Mouse (Mus musculus): ENCODE measurements around the gene Pdss2. TPM values are rescaled to one million over a fixed set of nuclear protein-coding genes. Genes with fewer than 3 reads are reported as not detected.

Gene Pdss2
- total and polyA plus RNA-seq, 2 experiments, result 10.2 to 10.3 TPM

DNA sequence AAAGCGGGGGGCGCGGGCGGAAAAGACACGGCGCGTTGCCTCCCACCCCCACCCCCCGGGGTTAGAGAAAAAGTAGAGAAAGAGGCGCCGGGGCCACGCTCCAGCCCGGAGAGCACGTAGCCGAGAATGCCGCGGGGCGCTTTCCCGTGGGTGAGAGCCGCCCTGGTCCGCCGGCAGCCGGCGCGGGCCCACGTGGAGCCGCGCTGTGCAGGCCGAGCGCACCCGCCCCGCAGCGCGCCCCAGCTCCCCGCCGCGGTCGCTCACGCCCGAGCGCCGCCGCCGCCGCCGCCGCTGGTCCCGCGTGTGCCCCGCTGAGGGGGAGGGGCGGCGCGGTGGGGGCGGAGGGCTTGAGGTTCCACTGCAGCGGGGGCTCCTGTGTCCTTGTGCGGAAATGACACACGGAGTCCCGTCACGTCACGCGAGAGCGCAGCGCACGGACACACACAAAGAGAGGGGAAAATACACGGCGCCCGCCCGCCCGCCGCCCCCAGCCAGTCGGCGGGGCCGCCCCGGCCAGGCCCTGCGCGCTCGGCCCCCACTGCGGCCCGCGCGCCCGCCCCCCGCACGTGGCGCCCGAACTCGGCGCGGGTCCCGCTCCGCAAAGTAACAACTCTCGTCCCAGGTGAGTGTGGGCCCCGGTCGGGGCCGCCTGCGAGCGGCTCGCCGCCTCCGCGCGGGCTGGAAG lies 257.6 kb downstream of the Pdss2 start, which contains the start of gene Bend3:
Gene Bend3 (plus strand): TSS at position 81 of the 685 bp plus-strand sequence.
- no peak for DNase-seq (ENCODE audit: extremely low read depth, low read depth, low spot score)
- Histone ChIP-seq H3K27ac (replicated peaks; ENCODE audit: insufficient read depth, low read depth, low read length) (peak within 1 kb of the TSS; percentile 89), H3K27me3 (ENCODE audit: control insufficient read depth, insufficient read depth, low read length) (no peaks in the 10 kb centered on the region), H3K36me3 (ENCODE audit: control insufficient read depth, insufficient read depth, low read length) (no peaks in the 10 kb centered on the region), H3K79me2 (ENCODE audit: control insufficient read depth, insufficient read depth, low read length) (peaks cover 9% of the 10 kb centered on the region; the same call in 1 of the 2 replicates), H3K4me1 (ENCODE audit: control insufficient read depth, insufficient read depth, low read length) (peaks cover 6% of the 10 kb centered on the region), H3K4me3 (ENCODE audit: insufficient read depth, low read depth, low read length) (peak within 1 kb of the TSS; percentile 72), H3K9ac (ENCODE audit: low read depth, low read length) (peak within 1 kb of the TSS; percentile 94)
- TF ChIP-seq POLR2A (IDR thresholded peaks at IDR 0.05; ENCODE audit: extremely low read depth, insufficient read depth, low read length) (no peak), CTCF (IDR thresholded peaks at IDR 0.05; ENCODE audit: low read depth, low read length) (no peak)
- WGBS, result 2% methylated on average over 81 of the region's 101 CpGs

DNA sequence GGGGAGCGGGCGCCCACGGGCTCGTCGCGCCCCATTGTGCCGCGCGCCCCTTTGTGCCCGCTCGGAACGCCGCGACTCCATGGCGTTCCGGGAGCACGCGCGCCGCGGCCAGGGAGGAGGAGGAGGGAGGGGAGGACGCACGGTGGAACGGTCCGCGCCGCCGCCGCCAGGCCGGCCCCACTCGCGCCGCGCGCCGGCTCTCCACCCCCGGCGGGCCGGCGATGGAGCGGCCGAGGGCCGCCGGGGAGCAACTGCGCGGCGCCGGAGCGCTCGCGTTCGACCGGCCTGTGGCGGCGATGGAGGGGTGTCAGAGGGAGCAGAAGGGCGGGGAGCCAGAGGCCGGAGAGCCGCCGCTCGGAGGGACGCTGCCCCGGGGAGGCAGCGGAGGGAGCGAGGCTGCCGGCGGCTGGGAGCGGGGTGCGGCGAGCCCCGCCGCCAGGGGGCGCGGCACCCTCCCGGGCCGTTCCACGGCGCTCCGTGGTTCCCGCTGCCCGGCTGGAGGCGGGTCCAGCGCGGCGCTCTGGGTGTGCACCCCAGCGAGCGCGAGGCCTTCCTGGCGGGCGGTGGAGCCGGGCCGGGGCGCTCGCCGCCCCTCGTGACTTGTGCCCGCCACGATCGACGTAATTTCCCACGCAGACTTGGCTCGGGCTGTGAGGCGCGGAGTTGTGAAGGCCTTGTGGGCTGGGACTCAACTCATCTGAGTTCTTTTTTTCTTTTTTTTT lies 258.3 kb downstream of the Pdss2 start:
- Histone ChIP-seq H3K79me2 (ENCODE audit: control insufficient read depth, insufficient read depth, low read length) (peaks cover 12% of the 10 kb centered on the region; the same call in 1 of the 2 replicates), H3K36me3 (ENCODE audit: control insufficient read depth, insufficient read depth, low read length) (no peaks in the 10 kb centered on the region), H3K9ac (ENCODE audit: low read depth, low read length) (peak overlapping the region; percentile 94), H3K4me1 (ENCODE audit: control insufficient read depth, insufficient read depth, low read length) (peaks cover 6% of the 10 kb centered on the region), H3K27me3 (ENCODE audit: control insufficient read depth, insufficient read depth, low read length) (no peaks in the 10 kb centered on the region), H3K27ac (replicated peaks; ENCODE audit: insufficient read depth, low read depth, low read length) (peak overlapping the region; percentile 89), H3K4me3 (ENCODE audit: insufficient read depth, low read depth, low read length) (peak overlapping the region; percentile 72)
- WGBS, result under 1% methylated on average over 86 of the region's 103 CpGs
- TF ChIP-seq POLR2A (IDR thresholded peaks at IDR 0.05; ENCODE audit: extremely low read depth, insufficient read depth, low read length) (0 out of 2 replicates have a peak, but pooled peaks have one; percentile 11), CTCF (IDR thresholded peaks at IDR 0.05; ENCODE audit: low read depth, low read length) (peak; percentile 73)
- peak; percentile 60 for DNase-seq (ENCODE audit: extremely low read depth, low read depth, low spot score)

DNA sequence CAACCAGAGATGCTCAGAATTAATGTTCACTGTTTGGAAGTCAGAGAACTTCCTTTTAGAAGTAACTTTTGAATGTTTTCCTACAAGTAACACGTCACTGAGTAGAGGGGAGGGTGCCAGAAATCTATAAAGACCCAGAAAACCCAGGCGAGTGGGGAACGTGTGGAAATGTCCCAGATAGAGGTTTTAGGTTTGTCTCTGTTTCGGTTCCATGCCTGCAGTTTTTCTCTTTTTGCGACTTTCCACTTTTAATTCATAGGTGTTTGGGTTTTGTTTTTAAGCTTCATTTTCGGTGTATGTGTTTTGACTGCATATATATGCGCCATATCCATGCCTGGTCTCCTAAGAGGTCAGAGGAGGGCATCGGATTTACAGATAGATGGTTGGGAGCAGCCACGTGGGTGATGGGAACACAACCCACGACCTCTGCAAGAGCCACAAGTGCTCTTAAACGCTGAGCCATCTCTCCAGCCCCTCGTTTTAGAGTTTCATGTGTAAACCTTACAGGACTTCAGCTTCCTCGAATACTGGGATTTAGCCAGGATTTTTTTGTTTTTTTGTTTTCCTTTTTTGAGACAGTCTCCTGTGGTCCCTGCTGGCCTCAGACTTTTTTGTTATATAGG lies 259.1 kb downstream of the Pdss2 start:
- H3K36me3 ChIP-seq (ENCODE audit: control insufficient read depth, insufficient read depth, low read length), result no peaks in the 10 kb centered on the region
- 28% methylated on average over 13 of the region's 13 CpGs for WGBS
- H3K27me3 ChIP-seq (ENCODE audit: control insufficient read depth, insufficient read depth, low read length), result no peaks in the 10 kb centered on the region
- H3K4me3 ChIP-seq (ENCODE audit: insufficient read depth, low read depth, low read length), result peak overlapping the region; percentile 72; the same call in 1 of the 2 replicates
- peaks cover 6% of the 10 kb centered on the region for H3K4me1 ChIP-seq (ENCODE audit: control insufficient read depth, insufficient read depth, low read length)
- peak overlapping the region; percentile 71; the same call in 1 of the 2 replicates for H3K9ac ChIP-seq (ENCODE audit: low read depth, low read length)
- peak overlapping the region; percentile 63; the same call in 1 of the 2 replicates for H3K27ac ChIP-seq (replicated peaks; ENCODE audit: insufficient read depth, low read depth, low read length)
- TF ChIP-seq CTCF (IDR thresholded peaks at IDR 0.05; ENCODE audit: low read depth, low read length), result no peak
- TF ChIP-seq POLR2A (IDR thresholded peaks at IDR 0.05; ENCODE audit: extremely low read depth, insufficient read depth, low read length), result no peak
- H3K79me2 ChIP-seq (ENCODE audit: control insufficient read depth, insufficient read depth, low read length), result peaks cover 12% of the 10 kb centered on the region; the same call in 1 of the 2 replicates
- DNase-seq (ENCODE audit: extremely low read depth, low read depth, low spot score), result no peak

DNA sequence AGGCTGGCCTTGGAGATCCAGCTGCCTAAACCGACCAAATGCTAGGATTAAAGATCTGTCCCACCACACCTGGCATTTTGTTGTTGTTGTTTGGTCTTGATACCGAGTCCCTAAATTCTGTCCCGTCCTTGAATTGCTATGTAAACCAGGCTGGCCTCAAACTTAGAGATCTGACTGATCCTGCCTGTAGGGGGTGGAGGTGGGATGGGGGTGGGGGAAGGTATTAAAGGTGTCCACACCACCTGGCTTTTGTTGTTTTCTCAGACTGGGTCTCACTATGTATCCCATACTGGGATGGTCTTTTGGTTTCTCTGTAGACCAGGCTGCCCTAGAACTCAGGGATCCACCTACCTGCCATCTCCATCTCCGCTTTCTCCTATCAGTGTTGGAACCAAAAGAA lies 259.9 kb downstream of the Pdss2 start:
- no peak overlapping the region for H3K4me3 ChIP-seq (ENCODE audit: insufficient read depth, low read depth, low read length)
- H3K4me1 ChIP-seq (ENCODE audit: control insufficient read depth, insufficient read depth, low read length), result peaks cover 10% of the 10 kb centered on the region
- H3K36me3 ChIP-seq (ENCODE audit: control insufficient read depth, insufficient read depth, low read length), result no peaks in the 10 kb centered on the region
- H3K9ac ChIP-seq (ENCODE audit: low read depth, low read length), result no peak overlapping the region
- TF ChIP-seq CTCF (IDR thresholded peaks at IDR 0.05; ENCODE audit: low read depth, low read length) (no peak), POLR2A (IDR thresholded peaks at IDR 0.05; ENCODE audit: extremely low read depth, insufficient read depth, low read length) (no peak)
- no peaks in the 10 kb centered on the region for H3K27me3 ChIP-seq (ENCODE audit: control insufficient read depth, insufficient read depth, low read length)
- WGBS, result 80% methylated on average over 4 of the region's 4 CpGs
- no peak for DNase-seq (ENCODE audit: extremely low read depth, low read depth, low spot score)
- peaks cover 12% of the 10 kb centered on the region; the same call in 1 of the 2 replicates for H3K79me2 ChIP-seq (ENCODE audit: control insufficient read depth, insufficient read depth, low read length)
- no peak overlapping the region for H3K27ac ChIP-seq (replicated peaks; ENCODE audit: insufficient read depth, low read depth, low read length)

DNA sequence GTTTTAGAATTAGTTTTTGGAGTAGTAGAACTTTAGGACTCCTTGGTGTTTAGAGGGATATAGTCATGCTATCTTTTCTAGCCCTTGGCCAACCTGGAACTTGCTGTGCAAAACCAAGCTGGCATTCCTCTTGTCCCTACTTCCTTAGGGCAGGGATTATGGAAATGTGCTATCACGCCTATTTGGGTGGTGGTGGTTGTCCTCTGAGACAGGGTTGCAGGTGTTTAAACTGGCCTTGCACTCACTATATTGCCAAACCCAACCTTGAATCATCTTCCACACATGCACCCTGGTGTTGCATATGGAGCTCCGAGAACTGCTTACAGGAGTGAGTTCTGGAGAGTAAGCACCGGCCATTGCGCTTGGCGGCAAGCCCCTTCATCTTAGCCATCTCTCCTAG lies 260.7 kb downstream of the Pdss2 start:
- Histone ChIP-seq H3K4me3 (ENCODE audit: insufficient read depth, low read depth, low read length) (no peak overlapping the region), H3K9ac (ENCODE audit: low read depth, low read length) (no peak overlapping the region), H3K27me3 (ENCODE audit: control insufficient read depth, insufficient read depth, low read length) (no peaks in the 10 kb centered on the region), H3K79me2 (ENCODE audit: control insufficient read depth, insufficient read depth, low read length) (peaks cover 12% of the 10 kb centered on the region; the same call in 1 of the 2 replicates), H3K4me1 (ENCODE audit: control insufficient read depth, insufficient read depth, low read length) (peaks cover 10% of the 10 kb centered on the region), H3K36me3 (ENCODE audit: control insufficient read depth, insufficient read depth, low read length) (no peaks in the 10 kb centered on the region), H3K27ac (replicated peaks; ENCODE audit: insufficient read depth, low read depth, low read length) (no peak overlapping the region)
- WGBS, result 95% methylated on average over 5 of the region's 5 CpGs
- no peak for TF ChIP-seq POLR2A (IDR thresholded peaks at IDR 0.05; ENCODE audit: extremely low read depth, insufficient read depth, low read length)
- TF ChIP-seq CTCF (IDR thresholded peaks at IDR 0.05; ENCODE audit: low read depth, low read length), result no peak
- DNase-seq (ENCODE audit: extremely low read depth, low read depth, low spot score), result no peak

Measured in liver, adult 2 months (tissue).